ENCODE assay signal across 8 mouse cellular contexts in genomic region chr9:109874797-109875691, GRCm38 (mm10). TPM values are rescaled to one million over a fixed set of nuclear protein-coding genes. Genes with fewer than 3 reads are reported as not detected.
DNase-seq lines count a peak whose midpoint lies in the region; ATAC-seq and TF ChIP-seq lines count a peak whose summit lies in the region.

Gene Cdc25a, plus strand, starts transcription at chr9:109875579.

- 5% methylated on average over 33 of the region's 33 CpGs for WGBS in forebrain, embryonic 13.5 days
- 7% methylated on average over 33 of the region's 33 CpGs for WGBS in large intestine, adult 2 months
- 7% methylated on average over 31 of the region's 33 CpGs for whole genome bisulfite sequencing in liver, postnatal 0 days (ENCODE audit: insufficient replicate concordance)
- WGBS in neural tube, embryonic 14.5 days = 8% methylated on average over 33 of the region's 33 CpGs

- DNase-seq in heart, postnatal 10 days = peak; percentile 99 to 100
- peak; percentile 100 for DNase-seq in large intestine, adult 2 months (ENCODE audit: low read depth, low spot score)
- peak; percentile 98 for DNase-seq in liver, postnatal 0 days
- DNase-seq in testis, postnatal 10 days (ENCODE audit: low spot score) = peak; percentile 98

- ATAC-seq in cerebellum, adult (ENCODE audit: insufficient number of reproducible peaks, low FRiP score, low TSS enrichment) = peak; percentile 96
- ATAC-seq in forebrain, embryonic 13.5 days = peak; percentile 95
- peak; percentile 94 for ATAC-seq in liver, postnatal 0 days
- ATAC-seq in neural tube, embryonic 14.5 days (ENCODE audit: low read depth) = peak; percentile 92

- no peaks in the 10 kb centered on the region for H3K9me3 ChIP-seq in ES-Bruce4 (replicated peaks; ENCODE audit: control insufficient read depth, insufficient read depth, low read length, poor library complexity, severe bottlenecking)
- H3K9me3 ChIP-seq in forebrain, embryonic 13.5 days (replicated peaks) = no peaks in the 10 kb centered on the region
- H3K9me3 ChIP-seq in liver, postnatal 0 days (ENCODE audit: low read length) = no peaks in the 10 kb centered on the region
- H3K9me3 ChIP-seq in neural tube, embryonic 14.5 days (ENCODE audit: control insufficient read depth, low read length) = no peaks in the 10 kb centered on the region

- TF ChIP-seq CTCF in ES-Bruce4 (IDR thresholded peaks at IDR 0.05; ENCODE audit: low read depth, low read length) = peak; percentile 28
- TF ChIP-seq CTCF in liver, postnatal 0 days (IDR thresholded peaks at IDR 0.05; ENCODE audit: low read depth) = peak; percentile 80

- TF ChIP-seq POLR2A in ES-Bruce4 (IDR thresholded peaks at IDR 0.05; ENCODE audit: insufficient read depth, low read length) = peak; percentile 92

- H3K36me3 ChIP-seq in ES-Bruce4 (ENCODE audit: control insufficient read depth, insufficient read depth, low read length, poor library complexity, severe bottlenecking) = peaks cover 31% of the 10 kb centered on the region
- peaks cover 25% of the 10 kb centered on the region for H3K36me3 ChIP-seq in forebrain, embryonic 13.5 days (ENCODE audit: poor library complexity, severe bottlenecking)
- peaks cover 17% of the 10 kb centered on the region for H3K36me3 ChIP-seq in liver, postnatal 0 days (replicated peaks; ENCODE audit: insufficient read depth, low read length)
- peaks cover 3% of the 10 kb centered on the region; the same call in 1 of the 2 replicates for H3K36me3 ChIP-seq in neural tube, embryonic 14.5 days (ENCODE audit: control insufficient read depth, insufficient read depth, low read length)

- H3K4me2 ChIP-seq in forebrain, embryonic 13.5 days = peak within 1 kb of the TSS; percentile 81
- peak within 1 kb of the TSS; percentile 96 for H3K4me2 ChIP-seq in liver, postnatal 0 days (ENCODE audit: low read depth, low read length)
- peak within 1 kb of the TSS; percentile 89 for H3K4me2 ChIP-seq in neural tube, embryonic 14.5 days (ENCODE audit: low read depth, low read length)

- H3K27me3 ChIP-seq in ES-Bruce4 (ENCODE audit: control insufficient read depth, insufficient read depth, low read length, poor library complexity, severe bottlenecking) = no peaks in the 10 kb centered on the region
- no peaks in the 10 kb centered on the region for H3K27me3 ChIP-seq in forebrain, embryonic 13.5 days
- H3K27me3 ChIP-seq in liver, postnatal 0 days (ENCODE audit: insufficient read depth, low read length) = no peaks in the 10 kb centered on the region
- no peaks in the 10 kb centered on the region for H3K27me3 ChIP-seq in neural tube, embryonic 14.5 days (ENCODE audit: control insufficient read depth, insufficient read depth, low read length)

- H3K9ac ChIP-seq in ES-Bruce4 (ENCODE audit: low read depth, poor library complexity, severe bottlenecking) = peak within 1 kb of the TSS; percentile 90
- peak within 1 kb of the TSS; percentile 97 for H3K9ac ChIP-seq in forebrain, embryonic 13.5 days
- H3K9ac ChIP-seq in liver, postnatal 0 days (replicated peaks) = peak within 1 kb of the TSS; percentile 96
- H3K9ac ChIP-seq in neural tube, embryonic 14.5 days (replicated peaks; ENCODE audit: low read depth, low read length) = peak within 1 kb of the TSS; percentile 79

- H3K4me3 ChIP-seq in ES-Bruce4 (ENCODE audit: low read depth, low read length) = peak within 1 kb of the TSS; percentile 81
- peak within 1 kb of the TSS; percentile 98 for H3K4me3 ChIP-seq in forebrain, embryonic 13.5 days
- peak within 1 kb of the TSS; percentile 97 for H3K4me3 ChIP-seq in liver, postnatal 0 days (ENCODE audit: low read depth, low read length)
- peak within 1 kb of the TSS; percentile 91 for H3K4me3 ChIP-seq in neural tube, embryonic 14.5 days (ENCODE audit: low read depth, low read length)

- peak within 1 kb of the TSS; percentile 40 for H3K27ac ChIP-seq in ES-Bruce4 (ENCODE audit: insufficient read depth, low read length)
- peak within 1 kb of the TSS; percentile 85 for H3K27ac ChIP-seq in forebrain, embryonic 13.5 days
- H3K27ac ChIP-seq in liver, postnatal 0 days (ENCODE audit: low read depth) = peak within 1 kb of the TSS; percentile 89
- peak within 1 kb of the TSS; percentile 57 for H3K27ac ChIP-seq in neural tube, embryonic 14.5 days (ENCODE audit: low read depth, low read length)

- intact Hi-C loops in heart, postnatal 10 days (cut with DNase I) = no loop called here

- H3K4me1 ChIP-seq in ES-Bruce4 (ENCODE audit: control insufficient read depth, insufficient read depth, low read length) = peaks cover 1% of the 10 kb centered on the region
- peaks cover 18% of the 10 kb centered on the region for H3K4me1 ChIP-seq in forebrain, embryonic 13.5 days
- peaks cover 27% of the 10 kb centered on the region for H3K4me1 ChIP-seq in liver, postnatal 0 days (ENCODE audit: insufficient read depth)
- peaks cover 11% of the 10 kb centered on the region for H3K4me1 ChIP-seq in neural tube, embryonic 14.5 days (ENCODE audit: control insufficient read depth, insufficient read depth, low read length)

- TF ChIP-seq EP300 in ES-Bruce4 (IDR thresholded peaks at IDR 0.05; ENCODE audit: insufficient read depth, low read depth, low read length) = no peak; the same call in 1 of the 2 replicates
- TF ChIP-seq EP300 in liver, postnatal 0 days (IDR thresholded peaks at IDR 0.05; ENCODE audit: low read depth) = peak; percentile 68

RNA-seq across cellular contexts. Expression of gene Cdc25a, which starts in this region (rescaled TPM):
- 74.3 and 75.6 TPM in 2 replicates for polyA plus RNA-seq in ES-Bruce4 (2011; ENCODE audit: insufficient read depth, insufficient read length, low read depth, missing spikeins)
- polyA plus RNA-seq in forebrain, embryonic 13.5 days (2015; fragmentation: Nextera tagmentation; extraction: Ambion mirVana) = 26.1 and 28.5 TPM in 2 replicates
- 1 to 10 TPM; 7.1 to 9.4 TPM for total RNA-seq in heart, postnatal 10 days (2021)
- polyA plus RNA-seq in large intestine, adult 2 months (2012; rRNA removed) = 13.8 and 18.0 TPM in 2 replicates
- polyA plus RNA-seq in liver, postnatal 0 days (2015; fragmentation: Nextera tagmentation; extraction: Ambion mirVana) = 7.5 and 7.8 TPM in 2 replicates
- polyA plus RNA-seq in neural tube, embryonic 14.5 days (2014; fragmentation: Nextera tagmentation; extraction: Ambion mirVana) = 8.6 and 12.5 TPM in 2 replicates

Comparison
In these comparisons a context has a peak if more than half of its experiments do, and no peak if none do; other contexts are left out.
1. Peak in every context shown above with its lines: DNase-seq, ATAC-seq, H3K4me3 ChIP-seq and H3K27ac ChIP-seq.